Mouse (Mus musculus) E14TG2a.4 (cell line): ENCODE measurements around the gene Ica1.

Experiments used
- CTCF ChIP-seq: conservative IDR thresholded peaks from 2 replicates; pipeline ENCODE4 v1.5.1; 2014; ENCODE audit warnings: low read length
- NANOG ChIP-seq: IDR thresholded peaks from 2 replicates; pipeline ENCODE4 v1.6.1; 2014; ENCODE audit warnings: borderline replicate concordance, low read length, mixed read lengths
- POU5F1 ChIP-seq: IDR thresholded peaks from 2 replicates; pipeline ENCODE4 v1.6.1; 2014; ENCODE audit warnings: low read length, borderline replicate concordance

DNA sequence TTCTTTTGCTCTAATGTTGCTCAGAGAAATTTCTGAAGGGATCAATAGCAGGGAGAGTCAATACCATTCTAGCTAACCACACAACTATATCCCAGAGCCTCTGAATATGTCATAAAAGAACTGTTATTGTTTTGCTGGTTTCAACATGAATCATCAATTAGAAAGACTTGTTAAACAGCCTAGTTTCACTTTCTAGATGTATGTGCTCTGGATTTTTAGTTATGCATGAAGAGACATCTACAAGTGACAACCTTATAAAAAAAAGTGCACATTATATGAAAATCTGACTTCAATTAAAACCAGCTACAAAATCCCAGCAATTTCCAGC is 41.8 kb downstream of the Ica1 start:
- TF ChIP-seq CTCF (no peak), NANOG (no peak), POU5F1 (no peak)
